Mouse (Mus musculus): Measurements from ENCODE around the gene Slc25a10. TPM values are rescaled to one million over a fixed set of nuclear protein-coding genes. Genes with fewer than 3 reads are reported as not detected.

The Slc25a10 gene
- polyA plus RNA-seq, 1 experiment from 2014 or later: 83.4 TPM

- peaks cover 37% of the 10 kb centered on the region for H3K27me3 ChIP-seq (replicated peaks; ENCODE audit: insufficient read depth, low read length)
- no peak for DNase-seq (ENCODE audit: low spot score)
- 22% methylated on average over 9 of the region's 9 CpGs for WGBS
- H3K27ac ChIP-seq (ENCODE audit: low read length): no peak overlapping the region
- TF ChIP-seq EP300 (IDR thresholded peaks at IDR 0.05) (no peak), CTCF (IDR thresholded peaks at IDR 0.05) (no peak)
- H3K9ac ChIP-seq (replicated peaks; ENCODE audit: low read depth): no peak overlapping the region
- H3K4me2 ChIP-seq (replicated peaks; ENCODE audit: low read depth, low read length): no peak overlapping the region
- no peak for ATAC-seq
- H3K36me3 ChIP-seq (ENCODE audit: insufficient read depth, low read length): no peaks in the 10 kb centered on the region
- H3K4me3 ChIP-seq (ENCODE audit: low read depth, low read length): no peak overlapping the region
- H3K4me1 ChIP-seq (ENCODE audit: insufficient read depth, low read depth, low read length): peaks cover 5% of the 10 kb centered on the region; the same call in 1 of the 2 replicates
- no peaks in the 10 kb centered on the region for H3K9me3 ChIP-seq (ENCODE audit: low read length)
These were observed 40.0 kb downstream of the Slc25a10 start for GRCm38 (mm10) chr11:120531646-120532045.

- ATAC-seq: no peak
- WGBS: 76% methylated on average over 8 of the region's 8 CpGs
These were observed 42.5 kb downstream of the Slc25a10 start for GRCm38 (mm10) chr11:120534093-120534492.

GRCm38 (mm10) chr11:120535145-120535544, 43.5 kb downstream of the Slc25a10 start:
- no peak overlapping the region for H3K27ac ChIP-seq (ENCODE audit: low read length)
- H3K27me3 ChIP-seq (replicated peaks; ENCODE audit: insufficient read depth, low read length): peaks cover 28% of the 10 kb centered on the region
- TF ChIP-seq EP300 (IDR thresholded peaks at IDR 0.05): no peak
- no peak for TF ChIP-seq CTCF (IDR thresholded peaks at IDR 0.05)
- ATAC-seq: no peak
- no peaks in the 10 kb centered on the region for H3K36me3 ChIP-seq (ENCODE audit: insufficient read depth, low read length)
- no peak for DNase-seq (ENCODE audit: low spot score)
- H3K4me3 ChIP-seq (ENCODE audit: low read depth, low read length): no peak overlapping the region
- H3K4me1 ChIP-seq (ENCODE audit: insufficient read depth, low read depth, low read length): peaks cover 6% of the 10 kb centered on the region; the same call in 1 of the 2 replicates
- no peak overlapping the region for H3K9ac ChIP-seq (replicated peaks; ENCODE audit: low read depth)
- WGBS: 66% methylated on average over 3 of the region's 3 CpGs
- no peak overlapping the region for H3K4me2 ChIP-seq (replicated peaks; ENCODE audit: low read depth, low read length)
- no peaks in the 10 kb centered on the region for H3K9me3 ChIP-seq (ENCODE audit: low read length)

More at GRCm38 (mm10) chr11:120534093-120534492, 42.5 kb downstream of the Slc25a10 start:
- Histone ChIP-seq H3K9me3 (ENCODE audit: low read length) (no peaks in the 10 kb centered on the region), H3K27me3 (replicated peaks; ENCODE audit: insufficient read depth, low read length) (peaks cover 37% of the 10 kb centered on the region), H3K27ac (ENCODE audit: low read length) (no peak overlapping the region), H3K4me1 (ENCODE audit: insufficient read depth, low read depth, low read length) (peaks cover 5% of the 10 kb centered on the region; the same call in 1 of the 2 replicates), H3K36me3 (ENCODE audit: insufficient read depth, low read length) (no peaks in the 10 kb centered on the region), H3K4me3 (ENCODE audit: low read depth, low read length) (no peak overlapping the region), H3K4me2 (replicated peaks; ENCODE audit: low read depth, low read length) (no peak overlapping the region), H3K9ac (replicated peaks; ENCODE audit: low read depth) (no peak overlapping the region)
- no peak for DNase-seq (ENCODE audit: low spot score)
- TF ChIP-seq EP300 (IDR thresholded peaks at IDR 0.05): no peak
- TF ChIP-seq CTCF (IDR thresholded peaks at IDR 0.05): no peak

GRCm38 (mm10) chr11:120535804-120536203, 44.2 kb downstream of the Slc25a10 start:
- DNase-seq (ENCODE audit: low spot score): no peak
- H3K36me3 ChIP-seq (ENCODE audit: insufficient read depth, low read length): no peaks in the 10 kb centered on the region
- no peak for ATAC-seq
- no peak overlapping the region for H3K27ac ChIP-seq (ENCODE audit: low read length)
- WGBS: 73% methylated on average over 3 of the region's 3 CpGs
- TF ChIP-seq EP300 (IDR thresholded peaks at IDR 0.05): no peak
- no peak for TF ChIP-seq CTCF (IDR thresholded peaks at IDR 0.05)
- no peak overlapping the region for H3K4me2 ChIP-seq (replicated peaks; ENCODE audit: low read depth, low read length)
- peaks cover 5% of the 10 kb centered on the region; the same call in 1 of the 2 replicates for H3K4me1 ChIP-seq (ENCODE audit: insufficient read depth, low read depth, low read length)
- no peak overlapping the region for H3K9ac ChIP-seq (replicated peaks; ENCODE audit: low read depth)
- H3K9me3 ChIP-seq (ENCODE audit: low read length): no peaks in the 10 kb centered on the region
- H3K27me3 ChIP-seq (replicated peaks; ENCODE audit: insufficient read depth, low read length): peaks cover 21% of the 10 kb centered on the region
- H3K4me3 ChIP-seq (ENCODE audit: low read depth, low read length): no peak overlapping the region

- no peak overlapping the region for H3K9ac ChIP-seq (replicated peaks; ENCODE audit: low read depth)
These were observed 46.8 kb downstream of the Slc25a10 start for GRCm38 (mm10) chr11:120538485-120538884.

GRCm38 (mm10) chr11:120538955-120539284, 47.3 kb downstream of the Slc25a10 start:
- no peak for DNase-seq (ENCODE audit: low spot score)
- WGBS: 39% methylated on average over 8 of the region's 8 CpGs
- Histone ChIP-seq H3K36me3 (ENCODE audit: insufficient read depth, low read length) (peaks cover 13% of the 10 kb centered on the region; the same call in 1 of the 2 replicates), H3K4me3 (ENCODE audit: low read depth, low read length) (no peak overlapping the region), H3K27me3 (replicated peaks; ENCODE audit: insufficient read depth, low read length) (no peaks in the 10 kb centered on the region), H3K4me2 (replicated peaks; ENCODE audit: low read depth, low read length) (no peak overlapping the region), H3K4me1 (ENCODE audit: insufficient read depth, low read depth, low read length) (peaks cover 4% of the 10 kb centered on the region; the same call in 1 of the 2 replicates), H3K9me3 (ENCODE audit: low read length) (no peaks in the 10 kb centered on the region), H3K9ac (replicated peaks; ENCODE audit: low read depth) (no peak overlapping the region), H3K27ac (ENCODE audit: low read length) (peak overlapping the region; percentile 71)
- TF ChIP-seq EP300 (IDR thresholded peaks at IDR 0.05) (no peak), CTCF (IDR thresholded peaks at IDR 0.05) (no peak)
- no peak for ATAC-seq

More at GRCm38 (mm10) chr11:120538485-120538884, 46.8 kb downstream of the Slc25a10 start:
- peak; percentile 69 for DNase-seq (ENCODE audit: low spot score)
- TF ChIP-seq CTCF (IDR thresholded peaks at IDR 0.05) (no peak), EP300 (IDR thresholded peaks at IDR 0.05) (no peak)
- 37% methylated on average over 3 of the region's 3 CpGs for WGBS
- Histone ChIP-seq H3K4me2 (replicated peaks; ENCODE audit: low read depth, low read length) (no peak overlapping the region), H3K36me3 (ENCODE audit: insufficient read depth, low read length) (peaks cover 9% of the 10 kb centered on the region; the same call in 1 of the 2 replicates), H3K27ac (ENCODE audit: low read length) (peak overlapping the region; percentile 71), H3K27me3 (replicated peaks; ENCODE audit: insufficient read depth, low read length) (no peaks in the 10 kb centered on the region), H3K4me1 (ENCODE audit: insufficient read depth, low read depth, low read length) (peaks cover 4% of the 10 kb centered on the region; the same call in 1 of the 2 replicates), H3K9me3 (ENCODE audit: low read length) (no peaks in the 10 kb centered on the region), H3K4me3 (ENCODE audit: low read depth, low read length) (no peak overlapping the region)
- 0 out of 2 replicates have a peak, but pooled peaks have one; percentile 2 for ATAC-seq

Measured in lung, postnatal 0 days (tissue).